Mouse (Mus musculus): Measurements from ENCODE around the gene 6820408C15Rik.

- no peak for TF ChIP-seq CTCF (conservative IDR thresholded peaks at IDR 0.05; ENCODE audit: low read length)
- TF ChIP-seq POU5F1 (IDR thresholded peaks at IDR 0.05; ENCODE audit: borderline replicate concordance, low read length): no peak
- TF ChIP-seq NANOG (IDR thresholded peaks at IDR 0.05; ENCODE audit: borderline replicate concordance, low read length): no peak
Observed at GRCm38 (mm10) chr2:152480881-152481280, 65.5 kb downstream of the 6820408C15Rik start.
